Mouse (Mus musculus): ENCODE results near the gene Plekhn1.

The Plekhn1 gene

GRCm38 (mm10) chr4:156184291-156184954 lies 50.2 kb downstream of the Plekhn1 start:
- DNase-seq (ENCODE audit: low spot score): no peak

- DNase-seq (ENCODE audit: low spot score): no peak
Measured at GRCm38 (mm10) chr4:156183747-156184146, 50.9 kb downstream of the Plekhn1 start.

GRCm38 (mm10) chr4:156177630-156178029 lies 57.0 kb downstream of the Plekhn1 start:
- DNase-seq (ENCODE audit: low spot score): no peak

- no peak for DNase-seq (ENCODE audit: low spot score)
Measured at GRCm38 (mm10) chr4:156171828-156172227, 62.8 kb downstream of the Plekhn1 start.

Measured in MN1 (cell line).